Mouse (Mus musculus): Measurements from ENCODE around the gene Aunip. TPM values are rescaled to one million over a fixed set of nuclear protein-coding genes. Genes with fewer than 3 reads are reported as not detected.
A peak's percentile ranks its signal among the peaks of the same experiment; 100 is the strongest.

Gene Aunip
- 8.5 and 12.1 TPM in 2 replicates for total RNA-seq (2014; fragmentation: Nextera tagmentation)
- total RNA-seq (2017) = 18.7 and 20.2 TPM in 2 replicates
- 7.1 and 8.1 TPM in 2 replicates for polyA plus RNA-seq (2012)

- H3K36me3 ChIP-seq (replicated peaks) = peaks cover 46% of the 10 kb centered on the region
- peaks cover 55% of the 10 kb centered on the region for H3K4me1 ChIP-seq (ENCODE audit: insufficient read depth, low read depth, low read length)
- peak within 1 kb of the TSS; percentile 82 for H3K4me3 ChIP-seq (ENCODE audit: low read depth, low read length)
- ATAC-seq (ENCODE audit: extremely low read depth, insufficient number of reproducible peaks, low FRiP score, poor library complexity, severe bottlenecking) (no peak), DNase-seq (ENCODE audit: low spot score) (peak; percentile 77)
- H3K27me3 ChIP-seq (ENCODE audit: insufficient read depth, low read length) = no peaks in the 10 kb centered on the region
- no peak for TF ChIP-seq GATA1 (IDR thresholded peaks at IDR 0.05; ENCODE audit: borderline replicate concordance, low read length)
- TF ChIP-seq TAL1 (conservative IDR thresholded peaks at IDR 0.05; ENCODE audit: low read depth, low read length) = no peak
- TF ChIP-seq POLR2AphosphoS5 (IDR thresholded peaks at IDR 0.05; ENCODE audit: insufficient replicate concordance, low read depth, low read length) = no peak
- TF ChIP-seq CTCF (IDR thresholded peaks at IDR 0.05; ENCODE audit: low read depth, low read length) = no peak
- no peak for TF ChIP-seq GATA2 (IDR thresholded peaks at IDR 0.05; ENCODE audit: borderline replicate concordance, low read depth, low read length)
- no peaks in the 10 kb centered on the region for H3K9me3 ChIP-seq (replicated peaks)
Measured at GRCm38 (mm10) chr4:134510845-134511411, at the start of gene Aunip. Gene Aunip (plus strand): TSS chr4:134510999.

DNA sequence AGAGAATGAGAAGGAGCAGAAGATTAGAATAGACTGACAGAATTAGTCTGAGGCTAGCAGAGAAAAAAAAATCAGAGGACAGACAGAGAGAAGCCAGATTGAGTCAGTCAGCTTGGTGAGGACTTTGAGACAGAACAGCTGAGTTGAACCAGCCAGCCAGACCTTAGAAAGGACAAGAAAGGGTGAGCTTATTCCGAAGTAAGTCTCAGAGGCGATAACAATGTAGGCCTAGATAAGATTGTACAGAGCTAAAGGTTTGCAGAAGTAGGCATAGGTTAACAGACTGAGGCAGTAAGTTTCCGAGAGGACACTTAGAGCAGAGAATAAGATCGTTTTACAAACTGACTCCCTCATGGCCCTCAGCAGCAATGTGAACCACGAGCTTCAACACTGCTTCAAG, 49.5 kb upstream of the Aunip start:
- Histone ChIP-seq H3K27me3 (ENCODE audit: insufficient read depth, low read length) (peaks cover 55% of the 10 kb centered on the region), H3K4me1 (ENCODE audit: insufficient read depth, low read depth, low read length) (peaks cover 17% of the 10 kb centered on the region), H3K9me3 (replicated peaks) (no peaks in the 10 kb centered on the region), H3K4me3 (ENCODE audit: low read depth, low read length) (no peak overlapping the region), H3K36me3 (replicated peaks) (no peaks in the 10 kb centered on the region)
- TF ChIP-seq TAL1 (conservative IDR thresholded peaks at IDR 0.05; ENCODE audit: low read depth, low read length) = no peak
- no peak for ATAC-seq (ENCODE audit: extremely low read depth, insufficient number of reproducible peaks, low FRiP score, poor library complexity, severe bottlenecking)
- DNase-seq (ENCODE audit: low spot score) = no peak

DNA sequence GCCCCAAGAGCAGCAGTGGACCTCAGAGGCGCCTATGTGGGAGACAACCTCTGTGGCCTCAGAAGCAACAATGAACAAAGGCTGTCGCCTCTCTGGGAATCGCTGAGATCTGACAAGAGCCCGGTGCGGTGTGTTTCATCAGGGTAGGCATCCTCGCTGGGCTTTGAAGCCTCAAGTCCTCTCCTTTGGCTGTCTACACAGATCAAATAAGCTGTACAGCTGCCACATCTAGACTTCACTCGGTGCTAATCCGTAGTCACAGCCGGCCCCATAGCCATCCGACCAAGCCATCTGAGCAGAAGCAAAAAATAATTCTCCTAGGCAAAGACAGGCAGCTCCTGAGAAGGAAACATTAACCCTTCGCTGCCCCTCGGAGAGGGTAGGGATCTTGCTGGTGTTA, 45.0 kb upstream of the Aunip start:
- peaks cover 22% of the 10 kb centered on the region for H3K4me1 ChIP-seq (ENCODE audit: insufficient read depth, low read depth, low read length)
- DNase-seq (ENCODE audit: low spot score) = no peak

DNA sequence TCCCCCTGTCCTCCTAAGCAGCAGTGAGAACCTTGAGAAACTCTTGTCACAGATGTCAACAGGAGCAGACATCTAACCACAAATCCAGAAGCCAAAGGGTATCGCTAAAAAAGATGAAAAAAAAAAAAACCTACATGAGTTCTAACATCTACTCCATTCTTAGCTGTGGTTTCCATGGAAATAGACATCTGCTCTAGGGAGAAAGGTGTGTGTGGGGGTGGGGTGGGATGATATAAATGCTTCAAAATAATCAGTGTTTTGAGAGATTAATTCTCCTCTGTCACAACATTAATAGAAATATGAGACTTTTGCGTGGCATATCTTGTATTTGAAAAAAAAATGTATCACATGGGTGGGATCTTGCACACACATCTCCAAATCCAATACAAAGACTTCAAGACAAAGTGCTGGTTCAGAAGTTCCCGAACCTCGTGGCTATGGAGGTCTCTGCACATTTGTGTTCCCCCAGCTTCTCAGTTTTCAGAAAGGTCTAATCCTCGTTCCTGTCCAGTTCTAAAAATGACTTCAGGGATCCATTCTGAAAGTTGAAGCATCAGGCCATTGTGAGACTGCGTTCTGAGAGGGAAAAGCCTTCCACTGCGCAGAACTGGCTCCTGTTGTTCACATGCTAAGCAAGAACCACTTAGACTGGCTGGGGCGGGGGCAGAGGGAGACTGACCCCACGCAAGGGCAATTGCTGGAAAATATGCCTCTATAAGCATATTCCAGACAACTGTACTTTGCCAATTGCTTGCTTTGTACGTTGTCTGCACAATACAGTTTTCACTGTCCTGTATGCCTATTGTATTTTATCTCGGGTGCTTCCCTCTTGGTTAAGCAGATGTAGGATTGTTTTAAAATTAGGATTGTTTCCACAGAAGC, 44.2 kb upstream of the Aunip start:
- H3K27me3 ChIP-seq (ENCODE audit: insufficient read depth, low read length) = peaks cover 32% of the 10 kb centered on the region
- no peak overlapping the region for H3K4me3 ChIP-seq (ENCODE audit: low read depth, low read length)
- H3K36me3 ChIP-seq (replicated peaks) = peaks cover 10% of the 10 kb centered on the region
- TF ChIP-seq GATA1 (IDR thresholded peaks at IDR 0.05; ENCODE audit: borderline replicate concordance, low read length) (no peak), CTCF (IDR thresholded peaks at IDR 0.05; ENCODE audit: low read depth, low read length) (no peak), GATA2 (IDR thresholded peaks at IDR 0.05; ENCODE audit: borderline replicate concordance, low read depth, low read length) (no peak), TAL1 (conservative IDR thresholded peaks at IDR 0.05; ENCODE audit: low read depth, low read length) (no peak), POLR2AphosphoS5 (IDR thresholded peaks at IDR 0.05; ENCODE audit: insufficient replicate concordance, low read depth, low read length) (no peak)
- DNase-seq (ENCODE audit: low spot score) (no peak), ATAC-seq (ENCODE audit: extremely low read depth, insufficient number of reproducible peaks, low FRiP score, poor library complexity, severe bottlenecking) (no peak)
- H3K4me1 ChIP-seq (ENCODE audit: insufficient read depth, low read depth, low read length) = peaks cover 22% of the 10 kb centered on the region
- no peaks in the 10 kb centered on the region for H3K9me3 ChIP-seq (replicated peaks)

More for the DNA sequence above, 45.0 kb upstream of the Aunip start:
- no peak for ATAC-seq (ENCODE audit: extremely low read depth, insufficient number of reproducible peaks, low FRiP score, poor library complexity, severe bottlenecking)
- no peak overlapping the region for H3K4me3 ChIP-seq (ENCODE audit: low read depth, low read length)
- peaks cover 38% of the 10 kb centered on the region for H3K27me3 ChIP-seq (ENCODE audit: insufficient read depth, low read length)
- peaks cover 2% of the 10 kb centered on the region for H3K36me3 ChIP-seq (replicated peaks)
- H3K9me3 ChIP-seq (replicated peaks) = no peaks in the 10 kb centered on the region
- TF ChIP-seq CTCF (IDR thresholded peaks at IDR 0.05; ENCODE audit: low read depth, low read length) (no peak), TAL1 (conservative IDR thresholded peaks at IDR 0.05; ENCODE audit: low read depth, low read length) (no peak), POLR2AphosphoS5 (IDR thresholded peaks at IDR 0.05; ENCODE audit: insufficient replicate concordance, low read depth, low read length) (no peak), GATA1 (IDR thresholded peaks at IDR 0.05; ENCODE audit: borderline replicate concordance, low read length) (no peak), GATA2 (IDR thresholded peaks at IDR 0.05; ENCODE audit: borderline replicate concordance, low read depth, low read length) (no peak)

DNA sequence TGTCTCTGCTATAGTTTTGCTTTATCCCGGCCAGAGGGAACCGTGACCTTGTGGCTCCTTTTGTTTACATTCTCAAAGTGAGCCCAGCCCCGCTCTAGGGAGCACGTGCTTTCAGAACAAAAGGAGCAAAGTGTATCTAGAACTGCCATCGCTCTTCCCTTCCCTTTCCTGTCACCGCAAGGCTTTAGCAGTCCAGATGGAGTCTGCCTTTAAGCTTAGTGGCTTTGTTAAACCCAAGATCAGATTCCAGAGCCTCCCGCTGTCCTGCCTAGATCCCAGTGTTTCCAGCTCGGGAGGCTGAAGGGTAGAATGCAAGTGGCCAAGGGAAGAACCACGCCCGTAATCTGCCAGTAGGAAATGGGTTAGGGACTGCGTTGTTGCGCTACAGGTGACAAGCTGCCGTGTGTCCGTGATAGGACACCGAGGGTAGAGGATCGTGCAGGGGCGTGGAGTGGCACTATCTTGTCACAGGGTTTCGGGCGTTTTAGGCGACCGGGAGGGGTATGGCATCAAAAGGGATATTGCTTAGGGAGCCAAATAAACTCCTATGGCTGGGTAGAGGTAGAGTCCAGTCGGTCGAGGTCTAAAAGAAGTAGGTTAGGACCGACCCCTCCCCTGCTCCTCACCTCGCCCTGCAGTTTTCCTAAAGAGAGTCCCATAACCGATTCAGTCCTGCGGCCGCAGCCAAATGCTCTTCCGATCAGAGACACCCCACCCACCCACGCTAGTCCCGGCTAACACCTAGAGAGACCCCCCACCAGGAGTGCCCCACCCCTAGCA, 43.2 kb upstream of the Aunip start:
- H3K4me1 ChIP-seq (ENCODE audit: insufficient read depth, low read depth, low read length) = peaks cover 22% of the 10 kb centered on the region
- H3K36me3 ChIP-seq (replicated peaks) = peaks cover 20% of the 10 kb centered on the region
- no peak for DNase-seq (ENCODE audit: low spot score)
- H3K9me3 ChIP-seq (replicated peaks) = no peaks in the 10 kb centered on the region
- ATAC-seq (ENCODE audit: extremely low read depth, insufficient number of reproducible peaks, low FRiP score, poor library complexity, severe bottlenecking) = no peak
- H3K4me3 ChIP-seq (ENCODE audit: low read depth, low read length) = peak overlapping the region; percentile 81
- TF ChIP-seq GATA1 (IDR thresholded peaks at IDR 0.05; ENCODE audit: borderline replicate concordance, low read length) (no peak), GATA2 (IDR thresholded peaks at IDR 0.05; ENCODE audit: borderline replicate concordance, low read depth, low read length) (no peak), TAL1 (conservative IDR thresholded peaks at IDR 0.05; ENCODE audit: low read depth, low read length) (no peak), POLR2AphosphoS5 (IDR thresholded peaks at IDR 0.05; ENCODE audit: insufficient replicate concordance, low read depth, low read length) (no peak), CTCF (IDR thresholded peaks at IDR 0.05; ENCODE audit: low read depth, low read length) (no peak)
- H3K27me3 ChIP-seq (ENCODE audit: insufficient read depth, low read length) = peaks cover 25% of the 10 kb centered on the region

GRCm38 (mm10) chr4:134468215-134468575, 42.6 kb upstream of the Aunip start, which contains the start of gene Stmn1:
Gene Stmn1 (plus strand): TSS chr4:134468320.
- no peak for TF ChIP-seq CTCF (IDR thresholded peaks at IDR 0.05; ENCODE audit: low read depth, low read length)
- TF ChIP-seq GATA2 (IDR thresholded peaks at IDR 0.05; ENCODE audit: borderline replicate concordance, low read depth, low read length) = no peak
- TF ChIP-seq TAL1 (conservative IDR thresholded peaks at IDR 0.05; ENCODE audit: low read depth, low read length) = no peak
- TF ChIP-seq POLR2AphosphoS5 (IDR thresholded peaks at IDR 0.05; ENCODE audit: insufficient replicate concordance, low read depth, low read length) = no peak
- TF ChIP-seq GATA1 (IDR thresholded peaks at IDR 0.05; ENCODE audit: borderline replicate concordance, low read length) = no peak
- H3K36me3 ChIP-seq (replicated peaks) = peaks cover 26% of the 10 kb centered on the region
- peaks cover 22% of the 10 kb centered on the region for H3K4me1 ChIP-seq (ENCODE audit: insufficient read depth, low read depth, low read length)
- peak; percentile 78 for ATAC-seq (ENCODE audit: extremely low read depth, insufficient number of reproducible peaks, low FRiP score, poor library complexity, severe bottlenecking)
- peaks cover 25% of the 10 kb centered on the region for H3K27me3 ChIP-seq (ENCODE audit: insufficient read depth, low read length)
- H3K9me3 ChIP-seq (replicated peaks) = no peaks in the 10 kb centered on the region
- peak; percentile 86 for DNase-seq (ENCODE audit: low spot score)
- H3K4me3 ChIP-seq (ENCODE audit: low read depth, low read length) = peak within 1 kb of the TSS; percentile 81

Data from G1E (cell line).